Mouse (Mus musculus): ENCODE measurements around the gene Hcn4. TPM values are rescaled to one million over a fixed set of nuclear protein-coding genes. Genes with fewer than 3 reads are reported as not detected.
A peak's percentile ranks its signal among the peaks of the same experiment; 100 is the strongest.

Gene Hcn4
- polyA plus RNA-seq, 1 experiment from 2014 or later = 0.24 TPM

GRCm38 (mm10) chr9:58859080-58859635 lies 35.9 kb downstream of the Hcn4 start:
- peak overlapping the region; percentile 44 for H3K4me2 ChIP-seq (replicated peaks)
- H3K9me3 ChIP-seq = no peaks in the 10 kb centered on the region
- 31% methylated on average over 30 of the region's 30 CpGs for WGBS
- ATAC-seq = 0 out of 2 replicates have a peak, but pooled peaks have one; percentile 28
- H3K36me3 ChIP-seq = no peaks in the 10 kb centered on the region
- H3K9ac ChIP-seq = no peak overlapping the region
- peaks cover 5% of the 10 kb centered on the region; the same call in 1 of the 2 replicates for H3K4me1 ChIP-seq (replicated peaks)
- no peak overlapping the region for H3K4me3 ChIP-seq (replicated peaks)
- H3K27ac ChIP-seq = no peak overlapping the region
- H3K27me3 ChIP-seq (replicated peaks) = no peaks in the 10 kb centered on the region; the same call in 1 of the 2 replicates

DNA sequence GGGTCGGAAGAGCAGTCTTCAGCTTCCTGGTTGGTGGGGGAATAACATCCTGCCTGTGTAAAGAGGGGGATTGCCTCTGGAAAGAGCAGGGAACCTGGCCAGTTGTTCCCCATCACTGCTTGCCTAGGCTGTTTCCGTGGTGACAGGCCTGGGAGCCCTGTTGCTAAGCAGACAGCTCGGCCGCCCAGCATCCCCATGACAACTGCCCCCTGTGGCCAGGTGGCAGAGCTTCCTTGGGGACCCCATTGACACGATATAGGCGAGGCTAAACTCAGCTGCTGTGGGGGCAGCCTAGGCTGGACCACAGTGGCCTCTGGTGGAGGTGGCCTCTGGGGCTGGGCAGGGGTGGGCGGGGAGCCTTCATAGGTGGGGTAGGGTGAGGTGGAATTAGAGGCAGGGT lies 40.6 kb downstream of the Hcn4 start:
- Histone ChIP-seq H3K4me3 (replicated peaks) (no peak overlapping the region), H3K36me3 (no peaks in the 10 kb centered on the region), H3K4me2 (replicated peaks) (no peak overlapping the region), H3K27me3 (replicated peaks) (no peaks in the 10 kb centered on the region; the same call in 1 of the 2 replicates), H3K4me1 (replicated peaks) (peaks cover 5% of the 10 kb centered on the region; the same call in 1 of the 2 replicates), H3K9me3 (no peaks in the 10 kb centered on the region), H3K27ac (no peak overlapping the region), H3K9ac (no peak overlapping the region)
- no peak for ATAC-seq
- whole genome bisulfite sequencing = 29% methylated on average over 7 of the region's 7 CpGs

DNA sequence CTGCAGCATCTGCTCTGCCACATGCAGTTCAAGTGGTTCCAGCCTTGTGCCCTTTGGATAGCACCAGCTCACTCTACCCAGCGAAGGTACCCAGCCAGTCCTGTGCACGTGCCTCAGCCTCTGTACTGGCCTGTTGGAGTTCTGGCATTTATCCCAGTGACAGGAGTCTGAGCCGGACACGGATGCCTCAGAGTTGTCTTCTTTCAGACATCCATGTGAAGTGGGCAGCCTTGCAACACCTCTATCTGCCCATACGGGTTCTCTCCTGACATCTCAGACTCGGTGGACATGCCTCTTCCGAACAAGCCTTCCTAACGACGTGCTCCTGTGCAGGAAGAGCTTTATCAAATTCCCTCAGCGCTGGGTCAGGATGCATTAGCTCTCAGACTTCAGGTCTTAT lies 47.9 kb downstream of the Hcn4 start:
- 65% methylated on average over 10 of the region's 10 CpGs for WGBS
- Histone ChIP-seq H3K27me3 (replicated peaks) (no peaks in the 10 kb centered on the region), H3K9ac (no peak overlapping the region), H3K27ac (no peak overlapping the region), H3K4me2 (replicated peaks) (no peak overlapping the region), H3K4me1 (replicated peaks) (no peaks in the 10 kb centered on the region), H3K9me3 (no peaks in the 10 kb centered on the region), H3K36me3 (no peaks in the 10 kb centered on the region), H3K4me3 (replicated peaks) (no peak overlapping the region)
- ATAC-seq = no peak

DNA sequence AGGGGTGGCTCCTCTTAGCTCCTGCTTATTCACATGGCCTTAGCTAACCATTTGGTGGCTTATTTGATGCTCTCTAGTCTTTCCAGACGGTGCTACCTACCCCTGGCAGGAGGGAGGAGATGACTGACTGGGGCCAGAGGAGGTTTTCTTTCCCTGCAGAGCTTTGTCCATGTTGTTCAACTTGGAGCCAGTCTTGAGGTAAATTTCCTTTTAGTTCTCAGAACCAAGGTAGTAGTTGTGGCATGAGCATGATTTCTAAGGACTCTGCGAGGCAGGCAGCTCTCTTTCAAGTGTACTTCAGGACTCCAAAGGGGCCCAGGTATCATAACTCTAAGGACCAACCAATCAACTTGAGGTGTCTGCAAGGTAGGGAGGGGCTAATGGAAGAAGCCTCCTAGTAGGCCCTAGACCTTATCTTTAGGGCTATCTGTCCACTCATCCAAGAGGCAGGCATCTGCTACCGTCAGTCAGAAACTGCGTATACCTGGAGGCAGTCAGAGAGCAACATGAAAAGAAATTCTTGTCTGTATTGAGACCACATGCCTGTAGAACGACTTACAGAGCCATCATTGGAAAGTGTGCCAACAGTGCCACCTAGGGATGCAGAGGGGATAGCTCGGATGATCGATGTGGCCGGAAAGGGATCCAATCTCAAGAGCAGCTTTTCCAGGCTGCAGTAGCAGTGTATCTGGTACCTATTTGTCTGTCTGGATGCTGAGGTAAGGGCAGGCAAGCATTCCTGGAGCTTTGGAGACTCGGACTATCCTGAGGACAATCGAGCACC lies 50.5 kb downstream of the Hcn4 start:
- Histone ChIP-seq H3K27ac (no peak overlapping the region), H3K4me3 (replicated peaks) (no peak overlapping the region), H3K9ac (no peak overlapping the region), H3K36me3 (no peaks in the 10 kb centered on the region), H3K4me1 (replicated peaks) (no peaks in the 10 kb centered on the region), H3K4me2 (replicated peaks) (no peak overlapping the region), H3K9me3 (no peaks in the 10 kb centered on the region), H3K27me3 (replicated peaks) (no peaks in the 10 kb centered on the region)
- ATAC-seq = no peak; the same call in 1 of the 2 replicates
- 46% methylated on average over 10 of the region's 10 CpGs for WGBS

- no peaks in the 10 kb centered on the region for H3K4me1 ChIP-seq (replicated peaks)
- H3K9me3 ChIP-seq = no peaks in the 10 kb centered on the region
- no peak overlapping the region for H3K4me2 ChIP-seq (replicated peaks)
- H3K27ac ChIP-seq = no peak overlapping the region
- H3K27me3 ChIP-seq (replicated peaks) = no peaks in the 10 kb centered on the region
- H3K9ac ChIP-seq = no peak overlapping the region
- WGBS = 75% methylated on average over 4 of the region's 4 CpGs
- H3K36me3 ChIP-seq = no peaks in the 10 kb centered on the region
- no peak overlapping the region for H3K4me3 ChIP-seq (replicated peaks)
- ATAC-seq = no peak
These were observed 51.1 kb downstream of the Hcn4 start for GRCm38 (mm10) chr9:58874354-58874753.

DNA sequence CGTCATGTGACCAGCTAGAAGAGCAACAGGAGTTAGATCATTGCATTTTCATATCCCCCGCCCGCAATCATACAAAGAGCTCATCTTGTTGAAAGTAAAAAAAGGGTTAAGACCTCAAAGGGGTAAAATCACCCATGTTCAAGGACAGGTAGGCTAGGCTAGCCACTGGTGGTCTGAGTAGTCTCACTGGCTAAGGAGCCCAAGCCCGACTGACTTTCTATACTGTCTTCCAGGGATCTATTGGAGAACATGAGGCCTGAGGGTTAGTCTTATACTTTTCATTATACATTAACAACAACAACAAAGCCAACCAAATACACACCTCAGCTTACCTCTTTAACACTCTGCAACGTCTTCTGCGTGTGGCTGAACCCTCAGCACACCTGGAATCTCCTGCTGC lies 52.2 kb downstream of the Hcn4 start:
- 91% methylated on average over 6 of the region's 6 CpGs for WGBS
- H3K9ac ChIP-seq = no peak overlapping the region
- H3K4me3 ChIP-seq (replicated peaks) = no peak overlapping the region
- H3K4me1 ChIP-seq (replicated peaks) = no peaks in the 10 kb centered on the region
- no peak overlapping the region for H3K27ac ChIP-seq
- ATAC-seq = no peak
- H3K27me3 ChIP-seq (replicated peaks) = no peaks in the 10 kb centered on the region
- H3K4me2 ChIP-seq (replicated peaks) = no peak overlapping the region
- H3K9me3 ChIP-seq = no peaks in the 10 kb centered on the region
- no peaks in the 10 kb centered on the region for H3K36me3 ChIP-seq

- WGBS = 88% methylated on average over 6 of the region's 6 CpGs
- Histone ChIP-seq H3K9me3 (no peaks in the 10 kb centered on the region), H3K36me3 (peaks cover under 1% of the 10 kb centered on the region), H3K27me3 (replicated peaks) (no peaks in the 10 kb centered on the region), H3K27ac (no peak overlapping the region), H3K4me1 (replicated peaks) (no peaks in the 10 kb centered on the region), H3K4me3 (replicated peaks) (no peak overlapping the region), H3K9ac (no peak overlapping the region), H3K4me2 (replicated peaks) (no peak overlapping the region)
- ATAC-seq = no peak
These were observed 53.9 kb downstream of the Hcn4 start for GRCm38 (mm10) chr9:58876946-58877625.

- ATAC-seq = no peak
- no peaks in the 10 kb centered on the region for H3K4me1 ChIP-seq (replicated peaks)
- H3K9me3 ChIP-seq = no peaks in the 10 kb centered on the region
- WGBS = 90% methylated on average over 1 of the region's 1 CpGs
- no peak overlapping the region for H3K27ac ChIP-seq
- no peak overlapping the region for H3K4me3 ChIP-seq (replicated peaks)
- no peak overlapping the region for H3K9ac ChIP-seq
- no peaks in the 10 kb centered on the region for H3K27me3 ChIP-seq (replicated peaks)
- H3K4me2 ChIP-seq (replicated peaks) = no peak overlapping the region
- H3K36me3 ChIP-seq = peaks cover 7% of the 10 kb centered on the region
These were observed 56.6 kb downstream of the Hcn4 start for GRCm38 (mm10) chr9:58879836-58880235.

GRCm38 (mm10) chr9:58882686-58883085 lies 59.5 kb downstream of the Hcn4 start:
- 58% methylated on average over 1 of the region's 1 CpGs for WGBS
- Histone ChIP-seq H3K4me2 (replicated peaks) (no peak overlapping the region), H3K4me3 (replicated peaks) (no peak overlapping the region), H3K27ac (no peak overlapping the region), H3K36me3 (peaks cover 7% of the 10 kb centered on the region), H3K9ac (no peak overlapping the region), H3K4me1 (replicated peaks) (no peaks in the 10 kb centered on the region), H3K27me3 (replicated peaks) (no peaks in the 10 kb centered on the region), H3K9me3 (no peaks in the 10 kb centered on the region)
- no peak for ATAC-seq

- no peaks in the 10 kb centered on the region; the same call in 1 of the 2 replicates for H3K36me3 ChIP-seq
- H3K9ac ChIP-seq = no peak overlapping the region
- no peak for ATAC-seq
- H3K9me3 ChIP-seq = no peaks in the 10 kb centered on the region
- H3K4me2 ChIP-seq (replicated peaks) = no peak overlapping the region
- no peak overlapping the region for H3K4me3 ChIP-seq (replicated peaks)
- H3K27me3 ChIP-seq (replicated peaks) = no peaks in the 10 kb centered on the region
- 88% methylated on average over 12 of the region's 12 CpGs for WGBS
- H3K4me1 ChIP-seq (replicated peaks) = no peaks in the 10 kb centered on the region
- no peak overlapping the region for H3K27ac ChIP-seq
These were observed 66.7 kb downstream of the Hcn4 start for GRCm38 (mm10) chr9:58889782-58890448.

DNA sequence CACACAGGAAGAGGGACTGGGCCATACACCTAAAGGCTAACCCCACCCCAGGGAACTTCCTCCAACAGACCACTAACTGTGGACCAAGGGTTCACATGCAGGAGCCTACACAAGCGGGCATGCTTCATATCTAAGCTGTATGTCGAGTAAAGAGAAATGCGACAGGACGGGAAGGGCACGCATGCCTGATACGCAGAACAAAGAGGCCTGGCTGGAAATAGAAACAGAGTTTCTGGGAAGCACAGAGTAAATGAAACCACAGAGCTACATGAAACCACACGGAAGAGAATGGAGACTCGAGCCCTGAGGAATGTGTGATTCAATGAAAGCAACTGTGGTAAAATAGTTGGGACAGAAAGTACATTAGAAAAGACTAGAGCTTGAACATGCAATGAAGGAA lies 67.7 kb downstream of the Hcn4 start:
- Histone ChIP-seq H3K27ac (no peak overlapping the region), H3K27me3 (replicated peaks) (no peaks in the 10 kb centered on the region), H3K9ac (no peak overlapping the region), H3K4me1 (replicated peaks) (no peaks in the 10 kb centered on the region), H3K4me2 (replicated peaks) (no peak overlapping the region), H3K9me3 (no peaks in the 10 kb centered on the region), H3K36me3 (no peaks in the 10 kb centered on the region; the same call in 1 of the 2 replicates), H3K4me3 (replicated peaks) (no peak overlapping the region)
- WGBS = 91% methylated on average over 8 of the region's 8 CpGs
- no peak for ATAC-seq

Measured in intestine, embryonic 15.5 days (tissue).